Mouse (Mus musculus): ENCODE results near the gene Tada2b. TPM values are rescaled to one million over a fixed set of nuclear protein-coding genes. Genes with fewer than 3 reads are reported as not detected.

Tada2b gene
- polyA plus RNA-seq, 1 experiment from 2014 or later: 5.6 TPM

- Histone ChIP-seq H3K4me3 (replicated peaks; ENCODE audit: low read length) (no peak overlapping the region), H3K9me3 (ENCODE audit: control insufficient read depth, low read length) (no peaks in the 10 kb centered on the region), H3K9ac (no peak overlapping the region), H3K27ac (no peak overlapping the region), H3K27me3 (ENCODE audit: control insufficient read depth, insufficient read depth, low read length) (no peaks in the 10 kb centered on the region), H3K4me2 (replicated peaks) (no peak overlapping the region), H3K36me3 (replicated peaks; ENCODE audit: control insufficient read depth, insufficient read depth) (no peaks in the 10 kb centered on the region), H3K4me1 (replicated peaks; ENCODE audit: control insufficient read depth, insufficient read depth, low read length) (no peaks in the 10 kb centered on the region)
- 61% methylated on average over 3 of the region's 3 CpGs for WGBS
- DNase-seq (ENCODE audit: low spot score): no peak
- ATAC-seq (ENCODE audit: low FRiP score): no peak
These were observed 43.3 kb downstream of the Tada2b start for GRCm38 (mm10) chr5:36440741-36441140.

GRCm38 (mm10) chr5:36436858-36437257, 47.2 kb downstream of the Tada2b start:
- no peak for ATAC-seq (ENCODE audit: low FRiP score)

GRCm38 (mm10) chr5:36434398-36434967, 49.6 kb downstream of the Tada2b start:
- 28% methylated on average over 9 of the region's 9 CpGs for WGBS
- Histone ChIP-seq H3K4me1 (replicated peaks; ENCODE audit: control insufficient read depth, insufficient read depth, low read length) (peaks cover 8% of the 10 kb centered on the region), H3K36me3 (replicated peaks; ENCODE audit: control insufficient read depth, insufficient read depth) (no peaks in the 10 kb centered on the region), H3K27me3 (ENCODE audit: control insufficient read depth, insufficient read depth, low read length) (no peaks in the 10 kb centered on the region), H3K27ac (peak overlapping the region; percentile 56), H3K9me3 (ENCODE audit: control insufficient read depth, low read length) (no peaks in the 10 kb centered on the region), H3K4me3 (replicated peaks; ENCODE audit: low read length) (no peak overlapping the region), H3K4me2 (replicated peaks) (no peak overlapping the region), H3K9ac (0 out of 2 replicates have a peak overlapping the region, but pooled peaks have one; percentile 20)
- ATAC-seq (ENCODE audit: low FRiP score) (peak; percentile 48; the same call in 1 of the 2 replicates), DNase-seq (ENCODE audit: low spot score) (no peak)

More at GRCm38 (mm10) chr5:36436858-36437257, 47.2 kb downstream of the Tada2b start:
- H3K27ac ChIP-seq: no peak overlapping the region
- no peaks in the 10 kb centered on the region for H3K9me3 ChIP-seq (ENCODE audit: control insufficient read depth, low read length)
- DNase-seq (ENCODE audit: low spot score): no peak
- no peaks in the 10 kb centered on the region for H3K36me3 ChIP-seq (replicated peaks; ENCODE audit: control insufficient read depth, insufficient read depth)
- H3K4me1 ChIP-seq (replicated peaks; ENCODE audit: control insufficient read depth, insufficient read depth, low read length): peaks cover 8% of the 10 kb centered on the region
- H3K27me3 ChIP-seq (ENCODE audit: control insufficient read depth, insufficient read depth, low read length): no peaks in the 10 kb centered on the region
- no peak overlapping the region for H3K4me3 ChIP-seq (replicated peaks; ENCODE audit: low read length)
- H3K9ac ChIP-seq: no peak overlapping the region
- WGBS: 76% methylated on average over 4 of the region's 4 CpGs
- H3K4me2 ChIP-seq (replicated peaks): no peak overlapping the region

- DNase-seq (ENCODE audit: low spot score) (no peak), ATAC-seq (ENCODE audit: low FRiP score) (no peak)
- no peak overlapping the region for H3K4me3 ChIP-seq (replicated peaks; ENCODE audit: low read length)
- H3K4me1 ChIP-seq (replicated peaks; ENCODE audit: control insufficient read depth, insufficient read depth, low read length): peaks cover 12% of the 10 kb centered on the region
- 58% methylated on average over 2 of the region's 2 CpGs for WGBS
- H3K27ac ChIP-seq: no peak overlapping the region
- no peaks in the 10 kb centered on the region for H3K27me3 ChIP-seq (ENCODE audit: control insufficient read depth, insufficient read depth, low read length)
- H3K36me3 ChIP-seq (replicated peaks; ENCODE audit: control insufficient read depth, insufficient read depth): no peaks in the 10 kb centered on the region
- H3K9ac ChIP-seq: no peak overlapping the region
- no peaks in the 10 kb centered on the region for H3K9me3 ChIP-seq (ENCODE audit: control insufficient read depth, low read length)
- H3K4me2 ChIP-seq (replicated peaks): no peak overlapping the region
These were observed 52.4 kb downstream of the Tada2b start for GRCm38 (mm10) chr5:36431711-36432110.

GRCm38 (mm10) chr5:36429551-36429950, 54.5 kb downstream of the Tada2b start:
- H3K27me3 ChIP-seq (ENCODE audit: control insufficient read depth, insufficient read depth, low read length): no peaks in the 10 kb centered on the region
- H3K36me3 ChIP-seq (replicated peaks; ENCODE audit: control insufficient read depth, insufficient read depth): no peaks in the 10 kb centered on the region
- DNase-seq (ENCODE audit: low spot score) (no peak), ATAC-seq (ENCODE audit: low FRiP score) (no peak)
- H3K4me2 ChIP-seq (replicated peaks): no peak overlapping the region
- H3K9me3 ChIP-seq (ENCODE audit: control insufficient read depth, low read length): no peaks in the 10 kb centered on the region
- H3K4me1 ChIP-seq (replicated peaks; ENCODE audit: control insufficient read depth, insufficient read depth, low read length): peaks cover 10% of the 10 kb centered on the region
- WGBS: 87% methylated on average over 3 of the region's 3 CpGs
- no peak overlapping the region for H3K4me3 ChIP-seq (replicated peaks; ENCODE audit: low read length)
- H3K9ac ChIP-seq: no peak overlapping the region
- H3K27ac ChIP-seq: no peak overlapping the region

- H3K27ac ChIP-seq: no peak overlapping the region
- no peaks in the 10 kb centered on the region for H3K27me3 ChIP-seq (ENCODE audit: control insufficient read depth, insufficient read depth, low read length)
- H3K4me1 ChIP-seq (replicated peaks; ENCODE audit: control insufficient read depth, insufficient read depth, low read length): 0 out of 2 replicates have a peak, but pooled peaks cover 4% of the 10 kb centered on the region
- no peak overlapping the region for H3K9ac ChIP-seq
- DNase-seq (ENCODE audit: low spot score) (no peak), ATAC-seq (ENCODE audit: low FRiP score) (no peak)
- no peaks in the 10 kb centered on the region for H3K9me3 ChIP-seq (ENCODE audit: control insufficient read depth, low read length)
- no peak overlapping the region for H3K4me3 ChIP-seq (replicated peaks; ENCODE audit: low read length)
- 38% methylated on average over 11 of the region's 11 CpGs for WGBS
- H3K36me3 ChIP-seq (replicated peaks; ENCODE audit: control insufficient read depth, insufficient read depth): no peaks in the 10 kb centered on the region
- H3K4me2 ChIP-seq (replicated peaks): no peak overlapping the region
These were observed 56.3 kb downstream of the Tada2b start for GRCm38 (mm10) chr5:36427831-36428230.

GRCm38 (mm10) chr5:36426404-36426803, 57.7 kb downstream of the Tada2b start:
- Histone ChIP-seq H3K36me3 (replicated peaks; ENCODE audit: control insufficient read depth, insufficient read depth) (no peaks in the 10 kb centered on the region), H3K27me3 (ENCODE audit: control insufficient read depth, insufficient read depth, low read length) (no peaks in the 10 kb centered on the region), H3K4me3 (replicated peaks; ENCODE audit: low read length) (no peak overlapping the region), H3K4me2 (replicated peaks) (no peak overlapping the region), H3K4me1 (replicated peaks; ENCODE audit: control insufficient read depth, insufficient read depth, low read length) (0 out of 2 replicates have a peak, but pooled peaks cover 4% of the 10 kb centered on the region), H3K27ac (no peak overlapping the region), H3K9me3 (ENCODE audit: control insufficient read depth, low read length) (no peaks in the 10 kb centered on the region), H3K9ac (no peak overlapping the region)
- ATAC-seq (ENCODE audit: low FRiP score) (no peak), DNase-seq (ENCODE audit: low spot score) (no peak)
- WGBS: 80% methylated on average over 5 of the region's 5 CpGs

- H3K4me3 ChIP-seq (replicated peaks; ENCODE audit: low read length): no peak overlapping the region
- H3K9me3 ChIP-seq (ENCODE audit: control insufficient read depth, low read length): no peaks in the 10 kb centered on the region
- no peaks in the 10 kb centered on the region for H3K36me3 ChIP-seq (replicated peaks; ENCODE audit: control insufficient read depth, insufficient read depth)
- no peak overlapping the region for H3K4me2 ChIP-seq (replicated peaks)
- no peak overlapping the region for H3K9ac ChIP-seq
- H3K27ac ChIP-seq: no peak overlapping the region
- H3K27me3 ChIP-seq (ENCODE audit: control insufficient read depth, insufficient read depth, low read length): no peaks in the 10 kb centered on the region
- DNase-seq (ENCODE audit: low spot score) (no peak), ATAC-seq (ENCODE audit: low FRiP score) (no peak)
- H3K4me1 ChIP-seq (replicated peaks; ENCODE audit: control insufficient read depth, insufficient read depth, low read length): 0 out of 2 replicates have a peak, but pooled peaks cover 4% of the 10 kb centered on the region
These were observed 59.4 kb downstream of the Tada2b start for GRCm38 (mm10) chr5:36424676-36425075.
